15 mouse cellular contexts compared by ENCODE assay signal in genomic region chr2:172909463-172909862, GRCm38 (mm10). TPM values are rescaled to one million over a fixed set of nuclear protein-coding genes. Genes with fewer than 3 reads are reported as not detected.
A peak's percentile ranks its signal among the peaks of the same experiment; 100 is the strongest.
DNase-seq lines count a peak whose midpoint lies in the region; ATAC-seq and TF ChIP-seq lines count a peak whose summit lies in the region.
"Had no signal": no experiment of that assay in that cellular context is flagged by ENCODE, and none has a peak within 500 bp of the region (broad histone marks: within the 10 kb centered on the region; RNA-seq: fewer than 3 reads in every experiment).

No protein-coding gene starts in this region.

- no peak for DNase-seq in heart, postnatal 25 days (ENCODE audit: low spot score)
- peak; percentile 50 for DNase-seq in brain, embryonic 14.5 days (ENCODE audit: low read depth)
- DNase-seq in embryonic facial prominence, embryonic 14.5 days (ENCODE audit: low spot score): peak; percentile 70
- DNase-seq in lung, postnatal 0 days (ENCODE audit: low spot score): no peak
- DNase-seq: heart, adult 11 months; layer of hippocampus, postnatal 36 days; liver; right cerebral cortex, postnatal 4 days; thymus, postnatal 36 days had no signal

- no peak for TF ChIP-seq POLR2A in brain, embryonic 14.5 days (IDR thresholded peaks at IDR 0.05; ENCODE audit: borderline replicate concordance, extremely low read depth, insufficient read depth, insufficient read length, poor library complexity, severe bottlenecking)

- no peak overlapping the region for H3K27ac ChIP-seq in heart, embryonic 16.5 days (ENCODE audit: low read length)
- no peak overlapping the region for H3K27ac ChIP-seq in embryonic facial prominence, embryonic 14.5 days (replicated peaks; ENCODE audit: low read depth, low read length)
- no peak overlapping the region; the same call in 1 of the 2 replicates for H3K27ac ChIP-seq in midbrain, embryonic 12.5 days (replicated peaks)
- no peak overlapping the region for H3K27ac ChIP-seq in lung, postnatal 0 days (ENCODE audit: low read length)
- H3K27ac ChIP-seq: kidney, postnatal 0 days had no signal

- no peak overlapping the region for H3K4me3 ChIP-seq in heart, embryonic 16.5 days (ENCODE audit: low read length)
- H3K4me3 ChIP-seq in embryonic facial prominence, embryonic 14.5 days (ENCODE audit: low read depth, low read length): no peak overlapping the region
- H3K4me3 ChIP-seq in midbrain, embryonic 12.5 days: no peak overlapping the region
- H3K4me3 ChIP-seq in lung, postnatal 0 days (ENCODE audit: low read depth, low read length): no peak overlapping the region

- H3K9me3 ChIP-seq in heart, embryonic 16.5 days (replicated peaks; ENCODE audit: control insufficient read depth, low read length): no peaks in the 10 kb centered on the region
- H3K9me3 ChIP-seq in embryonic facial prominence, embryonic 14.5 days (ENCODE audit: control insufficient read depth, low read length): no peaks in the 10 kb centered on the region
- H3K9me3 ChIP-seq in midbrain, embryonic 12.5 days: no peaks in the 10 kb centered on the region
- no peaks in the 10 kb centered on the region for H3K9me3 ChIP-seq in lung, postnatal 0 days (ENCODE audit: low read length)

- WGBS in heart, embryonic 16.5 days: 51% methylated on average over 6 of the region's 6 CpGs
- WGBS in embryonic facial prominence, embryonic 14.5 days: 36% methylated on average over 6 of the region's 6 CpGs
- WGBS in midbrain, embryonic 12.5 days: 57% methylated on average over 6 of the region's 6 CpGs
- WGBS in lung, postnatal 0 days: 55% methylated on average over 6 of the region's 6 CpGs

- no peak overlapping the region for H3K4me2 ChIP-seq in heart, embryonic 16.5 days (ENCODE audit: low read depth, low read length)
- no peak overlapping the region for H3K4me2 ChIP-seq in embryonic facial prominence, embryonic 14.5 days (ENCODE audit: low read depth, low read length)
- no peak overlapping the region for H3K4me2 ChIP-seq in midbrain, embryonic 12.5 days (replicated peaks)
- H3K4me2 ChIP-seq in lung, postnatal 0 days (replicated peaks; ENCODE audit: low read depth, low read length): no peak overlapping the region

- no peak for TF ChIP-seq EP300 in lung, postnatal 0 days (IDR thresholded peaks at IDR 0.05)

- intact Hi-C loops in heart, postnatal 25 days (cut with DNase I): no loop called here

- H3K4me1 ChIP-seq in heart, embryonic 16.5 days (ENCODE audit: control insufficient read depth, insufficient read depth, low read length): peaks cover 56% of the 10 kb centered on the region
- H3K4me1 ChIP-seq in embryonic facial prominence, embryonic 14.5 days (ENCODE audit: control insufficient read depth, insufficient read depth, low read length): peaks cover 28% of the 10 kb centered on the region; the same call in 1 of the 2 replicates
- peaks cover 15% of the 10 kb centered on the region for H3K4me1 ChIP-seq in midbrain, embryonic 12.5 days
- H3K4me1 ChIP-seq in lung, postnatal 0 days (ENCODE audit: insufficient read depth, low read depth, low read length): no peaks in the 10 kb centered on the region

- 0 out of 2 replicates have a peak overlapping the region, but pooled peaks have one; percentile 16 for H3K9ac ChIP-seq in heart, embryonic 16.5 days (ENCODE audit: low read length)
- no peak overlapping the region for H3K9ac ChIP-seq in embryonic facial prominence, embryonic 14.5 days (ENCODE audit: low read depth, low read length)
- no peak overlapping the region for H3K9ac ChIP-seq in midbrain, embryonic 12.5 days (replicated peaks)
- H3K9ac ChIP-seq in lung, postnatal 0 days (replicated peaks; ENCODE audit: low read depth): no peak overlapping the region

- no peaks in the 10 kb centered on the region for H3K27me3 ChIP-seq in heart, embryonic 16.5 days (ENCODE audit: control insufficient read depth, insufficient read depth, low read length)
- no peaks in the 10 kb centered on the region for H3K27me3 ChIP-seq in embryonic facial prominence, embryonic 14.5 days (replicated peaks; ENCODE audit: control insufficient read depth, insufficient read depth, low read length)
- peaks cover 14% of the 10 kb centered on the region for H3K27me3 ChIP-seq in midbrain, embryonic 12.5 days
- H3K27me3 ChIP-seq in lung, postnatal 0 days (replicated peaks; ENCODE audit: insufficient read depth, low read length): no peaks in the 10 kb centered on the region
- H3K27me3 ChIP-seq: Patski had no signal

- H3K36me3 ChIP-seq in heart, embryonic 16.5 days (ENCODE audit: control insufficient read depth, insufficient read depth): no peaks in the 10 kb centered on the region
- H3K36me3 ChIP-seq in embryonic facial prominence, embryonic 14.5 days (ENCODE audit: control insufficient read depth, insufficient read depth, low read length): peaks cover 15% of the 10 kb centered on the region; the same call in 1 of the 2 replicates
- no peaks in the 10 kb centered on the region for H3K36me3 ChIP-seq in midbrain, embryonic 12.5 days
- H3K36me3 ChIP-seq in lung, postnatal 0 days (ENCODE audit: insufficient read depth, low read length): no peaks in the 10 kb centered on the region

- TF ChIP-seq CTCF in brain, embryonic 14.5 days (IDR thresholded peaks at IDR 0.05; ENCODE audit: borderline replicate concordance, extremely low read depth, insufficient read depth, insufficient read length): no peak
- TF ChIP-seq CTCF in lung, postnatal 0 days (IDR thresholded peaks at IDR 0.05): no peak

- no peak for ATAC-seq in heart, embryonic 16.5 days (replicated peaks; ENCODE audit: extremely low read depth, insufficient read depth, low FRiP score)
- ATAC-seq in embryonic facial prominence, embryonic 14.5 days (ENCODE audit: low read depth): peak; percentile 27; the same call in 1 of the 2 replicates
- ATAC-seq in midbrain, embryonic 12.5 days (ENCODE audit: low FRiP score, low read depth): peak; percentile 36; the same call in 1 of the 2 replicates
- ATAC-seq in lung, postnatal 0 days: no peak
- no peak for ATAC-seq in erythroid progenitor cell, adult 5-6 weeks (replicated peaks; ENCODE audit: low FRiP score, poor library complexity, severe bottlenecking)
- ATAC-seq: inflammation-experienced regulatory T-cells, adult 6 months; Patski had no signal

RNA-seq across cellular contexts. Expression of gene Bmp7, which starts 30.7 kb away (rescaled TPM):
- 32.8 and 33.3 TPM in 2 replicates for polyA plus RNA-seq in heart, embryonic 16.5 days (2015; fragmentation: Nextera tagmentation; extraction: Ambion mirVana)
- total RNA-seq in heart, postnatal 25 days (2021): 1 to 10 TPM in 1 of 2 experiments, under 1 TPM in 1; 0.83 to 1.6 TPM
- 14.8 and 26.0 TPM in 2 replicates for polyA plus RNA-seq in brain, embryonic 14.5 days (2012; rRNA removed)
- 25.6 and 26.6 TPM in 2 replicates for polyA plus RNA-seq in embryonic facial prominence, embryonic 14.5 days (2014; fragmentation: Nextera tagmentation; extraction: Ambion mirVana)
- polyA plus RNA-seq in midbrain, embryonic 12.5 days (2016; fragmentation: Nextera tagmentation; extraction: Ambion mirVana): 16.8 and 17.5 TPM in 2 replicates
- 1.1 and 1.7 TPM in 2 replicates for polyA plus RNA-seq in lung, postnatal 0 days (2015; fragmentation: Nextera tagmentation; extraction: Ambion mirVana)
- total RNA-seq in erythroid progenitor cell, adult 5-6 weeks (2015; ENCODE audit: low replicate concordance): 0.36 TPM in 1 of 2 replicates, not detected in the other
- total RNA-seq in erythroid progenitor cell, adult 5-6 weeks (2017; ENCODE audit: low replicate concordance): not detected in 2 replicates

Comparison
In these comparisons a context has a peak if more than half of its experiments do, and no peak if none do; other contexts are left out.
1. ATAC-seq: peak in embryonic facial prominence, embryonic 14.5 days (single experiment) and midbrain, embryonic 12.5 days (single experiment); none in heart, embryonic 16.5 days (single experiment), lung, postnatal 0 days (single experiment) and erythroid progenitor cell, adult 5-6 weeks (single experiment).
2. DNase-seq: peak in brain, embryonic 14.5 days (single experiment) and embryonic facial prominence, embryonic 14.5 days (single experiment); none in heart, postnatal 25 days (single experiment) and lung, postnatal 0 days (single experiment).